Mouse (Mus musculus) erythroblast, embryonic 14.5 days (primary cell): ENCODE data around the gene Ism2.

Source experiments
- GATA1 ChIP-seq: IDR thresholded peaks from 2 replicates; pipeline ENCODE4 v1.6.1; 2012; ENCODE audit warnings: low read length, inconsistent platforms, mixed read lengths
- TAL1 ChIP-seq: IDR thresholded peaks from 3 replicates; pipeline ENCODE4 v1.6.1; 2012; ENCODE audit warnings: low read length, inconsistent platforms, mixed read lengths

- TF ChIP-seq TAL1 (no peak), GATA1 (no peak)
Measured at GRCm38 (mm10) chr12:87328025-87328424, 28.5 kb upstream of the Ism2 start.
